Mouse (Mus musculus) gonadal fat pad, adult 2 months (tissue): ENCODE data around the gene Nudt7. TPM values are rescaled to one million over a fixed set of nuclear protein-coding genes. Genes with fewer than 3 reads are reported as not detected.

ENCODE experiments used
- DNase-seq: peaks from one replicate; pipeline ENCODE4 v3.0.0-alpha.2; 2012; ENCODE audit warnings: low read depth
- polyA plus RNA-seq: library from polyadenylated mRNA; depleted of rRNA; stranded (reverse); fragments of >200 nt; gene quantifications from 2 replicates; pipeline ENCODE4 v1.2.3, GENCODE M21; 2012; rRNA removed

The Nudt7 gene
- 23.3 and 45.7 TPM in 2 replicates for polyA plus RNA-seq

GRCm38 (mm10) chr8:114133510-114134362 is at the start of gene Nudt7:
Gene Nudt7, plus strand, starts transcription at chr8:114133557.
- DNase-seq, result peak; percentile 54

- DNase-seq, result peak; percentile 58
Measured at GRCm38 (mm10) chr8:114087932-114088331, 45.4 kb upstream of the Nudt7 start.

- DNase-seq, result peak; percentile 38
Measured at GRCm38 (mm10) chr8:114090736-114091135, 42.6 kb upstream of the Nudt7 start.

- DNase-seq, result no peak
Measured at GRCm38 (mm10) chr8:114093321-114093720, 40.0 kb upstream of the Nudt7 start.

- peak; percentile 84 for DNase-seq
Measured at GRCm38 (mm10) chr8:114094526-114094925, 38.8 kb upstream of the Nudt7 start.

GRCm38 (mm10) chr8:114100561-114101206 is 32.7 kb upstream of the Nudt7 start:
- DNase-seq, result no peak

- DNase-seq, result no peak
Measured at GRCm38 (mm10) chr8:114103401-114103800, 30.0 kb upstream of the Nudt7 start.

- no peak for DNase-seq
Measured at GRCm38 (mm10) chr8:114105971-114106370, 27.4 kb upstream of the Nudt7 start.

GRCm38 (mm10) chr8:114109365-114110140 is 23.8 kb upstream of the Nudt7 start:
- DNase-seq, result peak; percentile 52

GRCm38 (mm10) chr8:114115076-114115475 is 18.3 kb upstream of the Nudt7 start:
- no peak for DNase-seq

GRCm38 (mm10) chr8:114116049-114116448 is 17.3 kb upstream of the Nudt7 start:
- no peak for DNase-seq

- DNase-seq, result no peak
Measured at GRCm38 (mm10) chr8:114117439-114117838, 15.9 kb upstream of the Nudt7 start.

GRCm38 (mm10) chr8:114121781-114122180 is 11.6 kb upstream of the Nudt7 start:
- no peak for DNase-seq

GRCm38 (mm10) chr8:114123611-114124010 is 9.7 kb upstream of the Nudt7 start:
- DNase-seq, result no peak

GRCm38 (mm10) chr8:114124084-114124750 is 9.1 kb upstream of the Nudt7 start:
- DNase-seq, result no peak

GRCm38 (mm10) chr8:114130838-114131237 is 2.5 kb upstream of the Nudt7 start:
- no peak for DNase-seq

GRCm38 (mm10) chr8:114131421-114131820 is 1.9 kb upstream of the Nudt7 start:
- no peak for DNase-seq

GRCm38 (mm10) chr8:114133050-114133509 is 277 bp upstream of the Nudt7 start:
- no peak for DNase-seq

- DNase-seq, result no peak
Measured at GRCm38 (mm10) chr8:114136750-114137149, 3.4 kb downstream of the Nudt7 start.

- DNase-seq, result no peak
Measured at GRCm38 (mm10) chr8:114137181-114137580, 3.8 kb downstream of the Nudt7 start.

- DNase-seq, result no peak
Measured at GRCm38 (mm10) chr8:114140437-114140836, 7.1 kb downstream of the Nudt7 start.

GRCm38 (mm10) chr8:114142199-114142598 is 8.8 kb downstream of the Nudt7 start:
- DNase-seq, result no peak
